Mouse (Mus musculus): ENCODE measurements around the gene Bms1. TPM values are rescaled to one million over a fixed set of nuclear protein-coding genes. Genes with fewer than 3 reads are reported as not detected.

Gene Bms1
- polyA plus RNA-seq, 2 experiments: 24.4 to 31.1 TPM

GRCm38 (mm10) chr6:118431502-118431901 is 12.2 kb upstream of the Bms1 start:
- H3K27me3 ChIP-seq (ENCODE audit: control insufficient read depth, insufficient read depth, low read length): no peaks in the 10 kb centered on the region
- H3K36me3 ChIP-seq (ENCODE audit: control insufficient read depth, insufficient read depth, low read length): peaks cover 48% of the 10 kb centered on the region
- no peak overlapping the region for H3K27ac ChIP-seq (replicated peaks; ENCODE audit: low read depth, low read length)
- TF ChIP-seq POLR2A (IDR thresholded peaks at IDR 0.05; ENCODE audit: borderline replicate concordance, extremely low read depth, insufficient read depth, insufficient read length): no peak
- H3K4me3 ChIP-seq (replicated peaks; ENCODE audit: low read length): no peak overlapping the region
- no peak overlapping the region for H3K9ac ChIP-seq (ENCODE audit: low read depth, low read length, severe bottlenecking)
- 74% methylated on average over 3 of the region's 4 CpGs for WGBS
- no peak for ATAC-seq (ENCODE audit: low FRiP score, low read depth)
- DNase-seq (ENCODE audit: low spot score): no peak
- H3K4me1 ChIP-seq (ENCODE audit: control insufficient read depth, insufficient read depth, low read length): no peaks in the 10 kb centered on the region
- no peak overlapping the region for H3K4me2 ChIP-seq (replicated peaks; ENCODE audit: low read depth, low read length, severe bottlenecking)
- peaks cover 12% of the 10 kb centered on the region for H3K9me3 ChIP-seq (ENCODE audit: control insufficient read depth, low read length)

DNA sequence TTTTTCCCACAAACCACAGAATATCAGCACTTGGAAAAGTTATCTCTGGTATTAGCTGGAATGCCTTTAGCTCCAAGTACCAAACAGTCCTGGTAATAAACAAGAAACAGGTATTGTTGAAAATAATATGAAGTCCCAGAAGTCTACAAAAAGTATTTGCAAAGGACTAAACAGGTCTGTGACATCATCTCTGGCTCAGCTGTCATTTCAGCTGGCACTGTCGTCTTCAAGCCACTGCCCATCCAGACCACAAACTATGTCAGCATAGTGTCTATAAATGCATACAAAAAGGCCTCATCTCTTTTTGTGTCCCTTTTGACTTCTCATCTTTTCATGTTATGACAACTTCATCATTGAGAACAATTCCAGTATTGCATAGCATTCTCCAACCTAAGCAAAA is 7.4 kb upstream of the Bms1 start:
- Histone ChIP-seq H3K4me3 (replicated peaks; ENCODE audit: low read length) (no peak overlapping the region), H3K4me2 (replicated peaks; ENCODE audit: low read depth, low read length, severe bottlenecking) (no peak overlapping the region), H3K27me3 (ENCODE audit: control insufficient read depth, insufficient read depth, low read length) (no peaks in the 10 kb centered on the region), H3K9ac (ENCODE audit: low read depth, low read length, severe bottlenecking) (no peak overlapping the region), H3K27ac (replicated peaks; ENCODE audit: low read depth, low read length) (no peak overlapping the region), H3K9me3 (ENCODE audit: control insufficient read depth, low read length) (peaks cover 12% of the 10 kb centered on the region), H3K36me3 (ENCODE audit: control insufficient read depth, insufficient read depth, low read length) (peaks cover 40% of the 10 kb centered on the region), H3K4me1 (ENCODE audit: control insufficient read depth, insufficient read depth, low read length) (no peaks in the 10 kb centered on the region)
- 93% methylated on average over 1 of the region's 1 CpGs for WGBS
- DNase-seq (ENCODE audit: low spot score) (no peak), ATAC-seq (ENCODE audit: low FRiP score, low read depth) (no peak)
- no peak for TF ChIP-seq POLR2A (IDR thresholded peaks at IDR 0.05; ENCODE audit: borderline replicate concordance, extremely low read depth, insufficient read depth, insufficient read length)

DNA sequence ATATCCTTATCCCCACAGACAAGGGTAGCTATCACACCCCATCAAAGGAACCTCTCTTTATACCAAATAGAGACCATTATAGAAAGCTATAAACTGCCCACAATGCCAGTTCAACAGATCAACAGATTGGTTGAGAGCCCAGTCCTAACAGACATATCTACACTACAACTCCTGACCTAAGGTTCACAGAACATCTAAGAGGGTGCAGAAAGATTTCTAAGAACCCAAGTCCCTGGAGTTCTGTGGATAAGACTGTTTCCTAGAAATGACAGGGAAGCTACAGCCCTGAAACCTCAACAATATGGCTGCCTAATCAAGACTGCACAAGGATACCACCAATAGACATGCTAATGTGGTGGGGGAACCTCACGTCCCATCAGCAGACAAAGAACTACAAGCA is 8.8 kb downstream of the Bms1 start:
- no peak overlapping the region for H3K9ac ChIP-seq (ENCODE audit: low read depth, low read length, severe bottlenecking)
- DNase-seq (ENCODE audit: low spot score) (no peak), ATAC-seq (ENCODE audit: low FRiP score, low read depth) (no peak)
- no peaks in the 10 kb centered on the region for H3K9me3 ChIP-seq (ENCODE audit: control insufficient read depth, low read length)
- no peak overlapping the region for H3K4me3 ChIP-seq (replicated peaks; ENCODE audit: low read length)
- TF ChIP-seq POLR2A (IDR thresholded peaks at IDR 0.05; ENCODE audit: borderline replicate concordance, extremely low read depth, insufficient read depth, insufficient read length): no peak
- WGBS: 81% methylated on average over 1 of the region's 1 CpGs
- no peaks in the 10 kb centered on the region for H3K27me3 ChIP-seq (ENCODE audit: control insufficient read depth, insufficient read depth, low read length)
- H3K36me3 ChIP-seq (ENCODE audit: control insufficient read depth, insufficient read depth, low read length): peaks cover 81% of the 10 kb centered on the region
- H3K4me2 ChIP-seq (replicated peaks; ENCODE audit: low read depth, low read length, severe bottlenecking): no peak overlapping the region
- no peak overlapping the region for H3K27ac ChIP-seq (replicated peaks; ENCODE audit: low read depth, low read length)
- H3K4me1 ChIP-seq (ENCODE audit: control insufficient read depth, insufficient read depth, low read length): no peaks in the 10 kb centered on the region

GRCm38 (mm10) chr6:118408510-118408909 is 10.8 kb downstream of the Bms1 start:
- TF ChIP-seq POLR2A (IDR thresholded peaks at IDR 0.05; ENCODE audit: borderline replicate concordance, extremely low read depth, insufficient read depth, insufficient read length): no peak
- H3K9me3 ChIP-seq (ENCODE audit: control insufficient read depth, low read length): no peaks in the 10 kb centered on the region
- DNase-seq (ENCODE audit: low spot score) (no peak), ATAC-seq (ENCODE audit: low FRiP score, low read depth) (no peak)
- peaks cover 84% of the 10 kb centered on the region for H3K36me3 ChIP-seq (ENCODE audit: control insufficient read depth, insufficient read depth, low read length)
- no peak overlapping the region for H3K4me2 ChIP-seq (replicated peaks; ENCODE audit: low read depth, low read length, severe bottlenecking)
- H3K9ac ChIP-seq (ENCODE audit: low read depth, low read length, severe bottlenecking): no peak overlapping the region
- 90% methylated on average over 5 of the region's 5 CpGs for WGBS
- H3K27me3 ChIP-seq (ENCODE audit: control insufficient read depth, insufficient read depth, low read length): no peaks in the 10 kb centered on the region
- no peak overlapping the region for H3K4me3 ChIP-seq (replicated peaks; ENCODE audit: low read length)
- no peak overlapping the region for H3K27ac ChIP-seq (replicated peaks; ENCODE audit: low read depth, low read length)
- no peaks in the 10 kb centered on the region for H3K4me1 ChIP-seq (ENCODE audit: control insufficient read depth, insufficient read depth, low read length)

DNA sequence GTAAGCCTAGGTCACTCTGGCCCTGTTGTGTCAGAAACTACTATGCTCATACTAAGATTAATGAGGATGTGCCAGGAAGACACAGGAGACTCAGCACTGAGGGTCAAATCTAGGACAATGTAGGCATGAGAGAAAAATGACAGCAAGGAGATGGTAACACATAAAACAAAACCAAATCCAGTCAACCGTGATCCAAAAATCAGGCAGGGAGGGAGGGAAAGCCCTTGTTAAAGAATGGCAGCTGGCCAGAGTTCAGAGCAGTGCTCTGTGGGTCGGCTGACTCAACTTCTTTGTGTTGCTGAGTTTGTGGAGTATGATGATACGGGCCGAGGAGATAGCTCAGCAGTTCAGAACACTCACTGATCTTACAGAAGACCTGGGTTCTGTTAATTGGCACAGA is 12.9 kb downstream of the Bms1 start:
- Histone ChIP-seq H3K4me2 (replicated peaks; ENCODE audit: low read depth, low read length, severe bottlenecking) (no peak overlapping the region), H3K4me3 (replicated peaks; ENCODE audit: low read length) (no peak overlapping the region), H3K9me3 (ENCODE audit: control insufficient read depth, low read length) (no peaks in the 10 kb centered on the region), H3K4me1 (ENCODE audit: control insufficient read depth, insufficient read depth, low read length) (no peaks in the 10 kb centered on the region), H3K36me3 (ENCODE audit: control insufficient read depth, insufficient read depth, low read length) (peaks cover 78% of the 10 kb centered on the region), H3K27me3 (ENCODE audit: control insufficient read depth, insufficient read depth, low read length) (no peaks in the 10 kb centered on the region), H3K9ac (ENCODE audit: low read depth, low read length, severe bottlenecking) (no peak overlapping the region), H3K27ac (replicated peaks; ENCODE audit: low read depth, low read length) (no peak overlapping the region)
- ATAC-seq (ENCODE audit: low FRiP score, low read depth) (no peak), DNase-seq (ENCODE audit: low spot score) (no peak)
- TF ChIP-seq POLR2A (IDR thresholded peaks at IDR 0.05; ENCODE audit: borderline replicate concordance, extremely low read depth, insufficient read depth, insufficient read length): no peak
- WGBS: 90% methylated on average over 4 of the region's 4 CpGs

- Histone ChIP-seq H3K36me3 (ENCODE audit: control insufficient read depth, insufficient read depth, low read length) (peaks cover 75% of the 10 kb centered on the region), H3K9me3 (ENCODE audit: control insufficient read depth, low read length) (no peaks in the 10 kb centered on the region), H3K9ac (ENCODE audit: low read depth, low read length, severe bottlenecking) (no peak overlapping the region), H3K4me2 (replicated peaks; ENCODE audit: low read depth, low read length, severe bottlenecking) (no peak overlapping the region), H3K27ac (replicated peaks; ENCODE audit: low read depth, low read length) (no peak overlapping the region), H3K27me3 (ENCODE audit: control insufficient read depth, insufficient read depth, low read length) (no peaks in the 10 kb centered on the region), H3K4me3 (replicated peaks; ENCODE audit: low read length) (no peak overlapping the region), H3K4me1 (ENCODE audit: control insufficient read depth, insufficient read depth, low read length) (no peaks in the 10 kb centered on the region)
- no peak for DNase-seq (ENCODE audit: low spot score)
- ATAC-seq (ENCODE audit: low FRiP score, low read depth): no peak
- TF ChIP-seq POLR2A (IDR thresholded peaks at IDR 0.05; ENCODE audit: borderline replicate concordance, extremely low read depth, insufficient read depth, insufficient read length): no peak
Measured at GRCm38 (mm10) chr6:118390746-118391145, 28.5 kb downstream of the Bms1 start.
